Mouse (Mus musculus): ENCODE measurements at regions not wholly inside any gene's neighbourhood (a gene's known extent, or its start where the extent isn't known, plus 50 kb on each side); places are given as distances from the start of the nearest gene placed in this dataset.

DNA sequence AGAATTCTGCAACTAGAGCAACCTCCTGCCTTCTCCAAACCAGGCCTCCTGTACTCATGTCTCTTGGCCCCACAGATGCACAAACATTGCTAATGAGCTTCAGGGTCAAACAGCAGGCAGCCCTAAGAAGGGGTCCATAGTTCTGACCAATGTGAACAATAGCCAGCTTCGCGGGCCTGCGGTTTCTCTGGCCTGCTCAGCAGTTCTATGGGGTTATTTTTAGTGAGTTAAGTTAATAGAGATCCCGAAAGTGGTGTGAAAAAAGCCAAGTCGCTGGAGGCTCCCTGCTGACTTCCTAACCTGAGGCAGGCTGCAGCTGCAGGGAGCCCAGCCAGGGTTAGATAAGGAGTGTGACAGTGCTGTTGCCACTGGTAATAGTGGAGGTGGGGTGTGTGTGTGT, 106.6 kb downstream of the Pdcd6ip start:
- H3K9ac ChIP-seq = no peak overlapping the region
- no peaks in the 10 kb centered on the region for H3K27me3 ChIP-seq
- H3K9me3 ChIP-seq = no peaks in the 10 kb centered on the region
- WGBS = 5% methylated on average over 5 of the region's 5 CpGs
- no peaks in the 10 kb centered on the region for H3K4me1 ChIP-seq
- H3K4me3 ChIP-seq = no peak overlapping the region
- H3K27ac ChIP-seq = no peak overlapping the region
- H3K36me3 ChIP-seq = no peaks in the 10 kb centered on the region
- no peak for ATAC-seq (ENCODE audit: insufficient number of reproducible peaks, insufficient read depth, low FRiP score, low TSS enrichment, low read depth)
- no peak overlapping the region for H3K4me2 ChIP-seq

DNA sequence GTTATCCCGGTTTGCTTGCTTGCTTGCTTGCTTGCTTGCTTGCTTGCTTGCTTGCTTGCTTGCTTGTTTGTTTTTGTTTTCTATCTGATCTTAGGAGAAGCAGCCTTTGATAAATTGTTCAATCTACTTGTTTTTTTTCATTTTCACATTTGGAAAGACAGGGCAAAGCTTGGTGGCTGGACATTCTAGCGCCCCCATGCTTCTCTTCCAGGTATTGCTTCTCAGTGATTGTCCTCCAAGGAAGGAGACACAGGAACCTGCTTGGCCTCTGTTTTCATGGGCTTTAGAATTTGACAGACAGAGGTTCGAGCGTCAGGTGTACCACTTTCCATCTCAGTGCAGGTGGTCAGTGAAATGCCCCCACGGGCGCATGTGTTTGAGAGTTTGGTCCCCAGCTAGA, 120.8 kb downstream of the Pdcd6ip start:
- 55% methylated on average over 6 of the region's 6 CpGs for WGBS
- Histone ChIP-seq H3K36me3 (no peaks in the 10 kb centered on the region), H3K9ac (no peak overlapping the region), H3K27ac (no peak overlapping the region), H3K4me1 (no peaks in the 10 kb centered on the region), H3K9me3 (no peaks in the 10 kb centered on the region), H3K4me2 (no peak overlapping the region), H3K4me3 (no peak overlapping the region), H3K27me3 (no peaks in the 10 kb centered on the region)
- ATAC-seq (ENCODE audit: insufficient number of reproducible peaks, insufficient read depth, low FRiP score, low TSS enrichment, low read depth) = no peak

DNA sequence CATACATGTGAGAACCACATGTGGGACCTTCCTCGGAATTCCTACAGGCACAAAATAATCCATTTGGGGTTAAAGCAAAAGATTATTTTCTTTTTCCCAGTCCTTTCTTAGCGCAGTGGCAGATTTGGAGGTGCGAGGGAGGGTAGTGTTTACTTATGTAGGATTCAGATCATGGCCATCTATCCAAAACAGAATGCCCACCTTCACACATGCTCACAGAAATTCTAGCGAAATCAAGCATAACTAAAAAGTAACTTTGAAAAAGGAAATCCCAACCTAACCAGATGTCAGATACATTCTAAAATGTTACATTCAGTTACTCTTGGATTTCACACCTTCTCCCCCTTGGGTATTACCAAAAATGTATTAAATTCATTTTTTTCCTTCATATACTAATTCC, 121.6 kb downstream of the Pdcd6ip start:
- Histone ChIP-seq H3K4me3 (no peak overlapping the region), H3K9me3 (no peaks in the 10 kb centered on the region)
- 89% methylated on average over 4 of the region's 4 CpGs for WGBS

DNA sequence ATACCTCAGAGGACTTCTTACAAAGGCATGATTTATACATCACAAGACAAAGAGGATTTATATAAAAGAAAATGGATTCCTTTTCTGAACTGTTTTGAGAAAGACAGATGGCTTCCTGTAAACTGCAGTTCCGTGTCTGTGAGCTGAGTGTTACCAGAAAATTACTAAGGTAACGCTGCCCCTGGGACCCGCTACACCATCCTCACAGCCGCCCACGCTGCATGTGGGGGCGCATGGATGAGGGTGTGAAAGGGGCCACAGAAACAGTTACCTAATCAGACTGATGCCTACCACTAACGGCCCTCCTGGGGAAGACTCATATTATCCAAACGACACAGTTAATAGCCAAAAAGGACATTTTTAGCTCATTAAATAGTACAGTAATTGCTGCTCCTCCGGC, 129.8 kb downstream of the Pdcd6ip start:
- no peak for ATAC-seq (ENCODE audit: insufficient number of reproducible peaks, insufficient read depth, low FRiP score, low TSS enrichment, low read depth)
- Histone ChIP-seq H3K9ac (no peak overlapping the region), H3K4me1 (no peaks in the 10 kb centered on the region), H3K4me2 (no peak overlapping the region), H3K9me3 (no peaks in the 10 kb centered on the region), H3K27me3 (no peaks in the 10 kb centered on the region), H3K36me3 (no peaks in the 10 kb centered on the region), H3K27ac (no peak overlapping the region), H3K4me3 (no peak overlapping the region)
- 76% methylated on average over 9 of the region's 9 CpGs for WGBS

More for the DNA sequence above, 121.6 kb downstream of the Pdcd6ip start:
- Histone ChIP-seq H3K9ac (no peak overlapping the region), H3K4me2 (no peak overlapping the region), H3K36me3 (no peaks in the 10 kb centered on the region), H3K27ac (no peak overlapping the region), H3K4me1 (no peaks in the 10 kb centered on the region), H3K27me3 (no peaks in the 10 kb centered on the region)
- ATAC-seq (ENCODE audit: insufficient number of reproducible peaks, insufficient read depth, low FRiP score, low TSS enrichment, low read depth) = no peak

DNA sequence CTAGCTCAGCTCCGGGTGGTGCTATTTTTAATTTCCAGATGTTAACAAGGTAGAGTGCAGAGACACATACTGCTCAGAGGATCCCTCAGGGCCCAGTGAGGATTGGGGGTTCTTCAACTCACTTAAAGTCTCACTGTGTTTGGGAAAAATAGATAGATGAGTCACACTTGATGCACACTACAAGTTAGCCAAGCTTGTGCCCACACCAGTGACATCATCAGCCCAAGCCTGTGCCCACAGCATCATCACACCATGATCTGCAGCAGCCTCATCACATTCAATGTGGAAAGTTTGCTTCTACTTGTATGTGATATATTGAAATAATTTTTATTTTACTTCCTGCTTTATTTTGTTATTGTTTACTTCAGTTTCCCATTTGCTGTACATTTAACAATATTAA, 139.2 kb downstream of the Pdcd6ip start:
- H3K36me3 ChIP-seq = no peaks in the 10 kb centered on the region
- 78% methylated on average over 1 of the region's 1 CpGs for WGBS
- H3K4me3 ChIP-seq = no peak overlapping the region
- no peaks in the 10 kb centered on the region for H3K9me3 ChIP-seq
- no peaks in the 10 kb centered on the region for H3K27me3 ChIP-seq
- no peak for ATAC-seq (ENCODE audit: insufficient number of reproducible peaks, insufficient read depth, low FRiP score, low TSS enrichment, low read depth)
- no peak overlapping the region for H3K4me2 ChIP-seq
- no peak overlapping the region for H3K27ac ChIP-seq
- H3K4me1 ChIP-seq = no peaks in the 10 kb centered on the region
- H3K9ac ChIP-seq = no peak overlapping the region

DNA sequence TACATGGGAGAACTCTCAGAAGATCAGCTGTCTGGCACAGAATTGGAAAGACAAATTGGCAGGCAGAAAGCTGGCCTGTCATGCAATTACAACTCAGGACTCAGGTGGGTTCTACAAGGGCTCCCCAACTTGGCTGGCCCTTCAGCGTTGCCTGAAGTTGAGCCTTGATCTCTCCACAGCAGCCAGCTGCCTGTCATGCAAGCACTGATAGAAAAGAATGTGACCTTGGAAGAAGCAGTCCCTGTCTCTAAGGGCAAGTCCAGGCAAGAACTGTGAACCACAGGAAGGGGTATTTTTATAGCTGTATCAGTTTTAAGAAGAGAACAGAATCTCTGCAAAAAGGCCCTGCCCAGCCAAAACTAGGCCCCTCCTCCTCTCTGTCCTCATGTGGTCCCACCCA, 140.4 kb downstream of the Pdcd6ip start:
- WGBS = 76% methylated on average over 1 of the region's 1 CpGs
- ATAC-seq (ENCODE audit: insufficient number of reproducible peaks, insufficient read depth, low FRiP score, low TSS enrichment, low read depth) = no peak
- no peak overlapping the region for H3K27ac ChIP-seq

DNA sequence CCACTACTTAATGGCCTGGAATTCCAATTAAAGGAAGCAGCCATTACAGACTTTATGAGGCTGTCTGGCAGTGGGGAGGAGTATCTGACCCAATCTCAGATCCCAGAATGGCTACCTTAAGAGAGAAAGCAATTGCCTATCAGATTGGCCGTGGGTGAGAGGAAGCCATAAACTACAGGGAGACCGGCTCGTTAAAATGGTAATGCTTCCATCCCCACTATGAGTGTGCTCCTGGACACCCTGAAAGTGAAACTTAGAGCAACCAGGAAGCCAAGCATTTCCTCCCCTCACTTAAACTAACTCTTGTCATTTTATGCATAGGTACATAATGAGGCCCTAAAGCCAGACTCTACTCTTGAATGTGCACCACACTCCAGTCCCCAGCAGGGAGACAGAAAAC, 141.4 kb downstream of the Pdcd6ip start:
- Histone ChIP-seq H3K4me2 (no peak overlapping the region), H3K27me3 (no peaks in the 10 kb centered on the region), H3K27ac (no peak overlapping the region), H3K9me3 (no peaks in the 10 kb centered on the region), H3K9ac (no peak overlapping the region), H3K4me3 (no peak overlapping the region), H3K4me1 (no peaks in the 10 kb centered on the region), H3K36me3 (no peaks in the 10 kb centered on the region)
- WGBS = 80% methylated on average over 3 of the region's 3 CpGs
- ATAC-seq (ENCODE audit: insufficient number of reproducible peaks, insufficient read depth, low FRiP score, low TSS enrichment, low read depth) = no peak

More for the DNA sequence above, 140.4 kb downstream of the Pdcd6ip start:
- Histone ChIP-seq H3K4me2 (no peak overlapping the region), H3K9me3 (no peaks in the 10 kb centered on the region), H3K9ac (no peak overlapping the region), H3K27me3 (no peaks in the 10 kb centered on the region), H3K4me1 (no peaks in the 10 kb centered on the region), H3K36me3 (no peaks in the 10 kb centered on the region), H3K4me3 (no peak overlapping the region)

DNA sequence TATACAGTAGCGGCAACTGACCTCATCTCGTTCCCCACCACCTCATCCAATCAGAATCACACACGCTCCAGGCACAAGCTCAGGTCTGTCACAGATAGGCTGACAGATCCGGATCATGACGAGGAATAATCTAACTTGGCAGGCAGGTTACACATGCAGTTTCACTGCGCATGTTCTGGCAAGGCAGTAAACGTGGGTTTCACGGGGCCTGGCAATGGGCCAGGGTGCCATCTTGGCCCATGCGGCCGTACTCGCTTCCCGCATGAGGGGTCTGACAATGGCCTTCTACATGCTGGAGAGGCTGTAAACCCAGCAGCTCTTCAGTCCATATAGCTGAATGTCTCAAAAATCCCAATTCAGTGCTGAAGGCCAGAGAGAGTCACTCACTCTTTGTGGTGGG, 154.1 kb downstream of the Pdcd6ip start:
- Histone ChIP-seq H3K4me2 (no peak overlapping the region), H3K4me3 (no peak overlapping the region), H3K9me3 (no peaks in the 10 kb centered on the region), H3K4me1 (no peaks in the 10 kb centered on the region), H3K27ac (no peak overlapping the region), H3K27me3 (no peaks in the 10 kb centered on the region), H3K36me3 (no peaks in the 10 kb centered on the region), H3K9ac (no peak overlapping the region)
- ATAC-seq (ENCODE audit: insufficient number of reproducible peaks, insufficient read depth, low FRiP score, low TSS enrichment, low read depth) = no peak
- WGBS = 89% methylated on average over 12 of the region's 12 CpGs

DNA sequence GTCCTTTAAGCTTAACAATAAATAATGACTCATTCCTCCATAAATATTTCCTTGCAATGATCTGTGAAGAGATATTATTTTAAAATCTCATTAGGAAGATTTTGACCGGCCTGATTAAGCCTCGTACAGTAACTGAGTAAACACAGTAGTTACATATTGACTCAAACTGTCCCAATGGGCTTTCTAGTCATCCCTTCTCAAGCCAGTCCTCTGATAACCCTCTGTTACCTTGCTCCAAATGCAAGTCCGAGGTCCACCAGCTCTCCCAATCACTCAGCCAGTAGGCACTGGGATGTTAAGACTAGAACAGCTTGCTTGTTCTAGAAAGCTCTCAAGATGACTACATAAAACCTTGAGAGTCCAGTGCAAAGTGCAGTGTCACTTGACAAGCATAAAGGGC, 160.6 kb downstream of the Pdcd6ip start:
- Histone ChIP-seq H3K9ac (no peak overlapping the region), H3K27ac (no peak overlapping the region), H3K4me3 (no peak overlapping the region), H3K4me2 (no peak overlapping the region), H3K4me1 (no peaks in the 10 kb centered on the region), H3K9me3 (no peaks in the 10 kb centered on the region), H3K36me3 (no peaks in the 10 kb centered on the region), H3K27me3 (no peaks in the 10 kb centered on the region)
- 84% methylated on average over 3 of the region's 3 CpGs for WGBS
- ATAC-seq (ENCODE audit: insufficient number of reproducible peaks, insufficient read depth, low FRiP score, low TSS enrichment, low read depth) = no peak

DNA sequence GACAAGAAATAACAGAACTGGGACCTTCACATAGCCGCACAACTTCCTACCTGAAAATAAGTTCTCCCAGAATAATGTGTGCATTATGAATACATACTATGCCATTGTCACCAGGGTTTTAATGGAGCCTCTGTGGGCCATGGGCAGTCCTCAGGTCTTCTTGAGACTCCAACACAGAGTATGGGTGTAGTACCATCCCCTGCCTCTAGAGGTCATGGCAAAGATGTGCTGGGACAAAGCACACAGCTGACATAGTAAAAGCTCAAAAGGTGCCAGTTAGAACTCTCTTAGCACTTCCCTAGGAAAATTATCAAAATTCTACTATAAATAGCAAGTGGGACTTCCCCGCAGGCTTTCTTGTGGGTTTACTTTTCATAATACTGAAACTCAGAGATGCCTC, 179.5 kb downstream of the Pdcd6ip start:
- H3K4me2 ChIP-seq = no peak overlapping the region
- no peaks in the 10 kb centered on the region for H3K36me3 ChIP-seq
- H3K27ac ChIP-seq = no peak overlapping the region
- no peaks in the 10 kb centered on the region for H3K9me3 ChIP-seq
- H3K27me3 ChIP-seq = no peaks in the 10 kb centered on the region
- 78% methylated on average over 2 of the region's 2 CpGs for WGBS
- ATAC-seq (ENCODE audit: insufficient number of reproducible peaks, insufficient read depth, low FRiP score, low TSS enrichment, low read depth) = no peak
- no peak overlapping the region for H3K9ac ChIP-seq
- no peak overlapping the region for H3K4me3 ChIP-seq
- H3K4me1 ChIP-seq = no peaks in the 10 kb centered on the region

DNA sequence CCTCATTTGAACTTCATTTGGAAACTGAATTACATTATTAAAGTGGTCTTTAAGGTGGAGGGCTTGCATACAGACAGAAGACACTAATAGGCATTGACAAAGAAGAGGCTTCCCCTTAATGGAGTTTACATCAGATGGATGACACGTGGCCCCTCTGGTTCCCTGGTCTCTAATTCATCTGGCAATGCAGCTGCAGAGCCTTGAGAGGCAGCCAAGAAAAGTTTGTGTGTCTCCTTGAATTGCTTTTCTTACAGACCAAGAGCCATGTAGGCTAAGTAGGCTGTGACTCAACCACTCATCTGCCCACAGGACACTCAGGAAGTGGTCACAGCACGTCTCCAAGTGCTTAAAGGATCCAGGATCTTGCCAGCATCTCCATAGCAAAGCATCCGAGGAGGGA, 183.8 kb downstream of the Pdcd6ip start:
- no peak for ATAC-seq (ENCODE audit: insufficient number of reproducible peaks, insufficient read depth, low FRiP score, low TSS enrichment, low read depth)
- Histone ChIP-seq H3K9ac (no peak overlapping the region), H3K9me3 (no peaks in the 10 kb centered on the region), H3K4me3 (no peak overlapping the region), H3K4me1 (0 out of 2 replicates have a peak, but pooled peaks cover 3% of the 10 kb centered on the region), H3K4me2 (no peak overlapping the region), H3K27me3 (no peaks in the 10 kb centered on the region), H3K36me3 (no peaks in the 10 kb centered on the region), H3K27ac (no peak overlapping the region)
- 65% methylated on average over 3 of the region's 3 CpGs for WGBS

DNA sequence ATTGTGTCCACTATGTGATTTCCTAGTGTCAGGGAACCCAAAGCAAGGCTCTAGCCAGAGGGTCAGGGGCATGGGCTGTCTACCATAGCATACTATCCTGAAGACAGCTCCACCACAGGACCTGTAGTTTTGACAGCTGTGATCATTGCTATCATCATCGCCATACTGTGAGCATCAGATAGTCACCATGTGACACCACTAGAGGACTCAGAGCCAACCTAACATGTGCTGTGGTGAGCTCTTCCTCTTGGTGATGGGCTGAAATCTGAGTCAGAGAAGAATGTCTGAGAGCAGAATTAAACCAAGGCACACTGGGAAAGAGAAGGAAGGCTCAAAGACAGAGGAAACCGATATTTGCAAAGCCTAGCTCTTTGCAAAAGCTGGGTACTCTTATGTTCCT, 184.9 kb downstream of the Pdcd6ip start:
- H3K27me3 ChIP-seq = no peaks in the 10 kb centered on the region
- H3K4me2 ChIP-seq = no peak overlapping the region
- H3K36me3 ChIP-seq = no peaks in the 10 kb centered on the region
- H3K9ac ChIP-seq = no peak overlapping the region
- no peak overlapping the region for H3K4me3 ChIP-seq
- WGBS = 84% methylated on average over 2 of the region's 2 CpGs
- H3K27ac ChIP-seq = no peak overlapping the region
- no peak for ATAC-seq (ENCODE audit: insufficient number of reproducible peaks, insufficient read depth, low FRiP score, low TSS enrichment, low read depth)
- 0 out of 2 replicates have a peak, but pooled peaks cover 3% of the 10 kb centered on the region for H3K4me1 ChIP-seq
- H3K9me3 ChIP-seq = no peaks in the 10 kb centered on the region

DNA sequence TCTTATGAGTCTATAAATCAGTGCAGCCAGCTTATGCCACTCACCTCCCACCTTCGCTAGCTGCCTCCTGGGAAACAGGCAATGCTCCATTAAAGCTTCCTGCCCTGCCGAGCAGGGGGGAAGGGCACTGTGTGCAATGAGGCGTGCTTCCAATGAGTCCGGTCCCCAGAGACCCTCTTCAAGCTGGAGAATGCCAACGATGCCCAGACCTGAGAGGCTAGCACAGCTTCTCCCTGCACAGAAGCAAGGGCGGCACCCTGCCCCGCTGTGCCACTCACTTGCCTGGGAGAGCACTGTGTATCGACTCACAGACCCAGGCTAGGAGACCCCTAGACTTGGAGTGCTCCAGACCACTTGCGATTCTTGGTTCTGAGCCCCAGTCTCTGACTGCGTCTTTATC, 188.3 kb downstream of the Pdcd6ip start:
- Histone ChIP-seq H3K4me3 (no peak overlapping the region), H3K27me3 (no peaks in the 10 kb centered on the region), H3K4me1 (0 out of 2 replicates have a peak, but pooled peaks cover 3% of the 10 kb centered on the region), H3K9me3 (no peaks in the 10 kb centered on the region), H3K4me2 (no peak overlapping the region), H3K27ac (no peak overlapping the region), H3K36me3 (no peaks in the 10 kb centered on the region), H3K9ac (no peak overlapping the region)
- ATAC-seq (ENCODE audit: insufficient number of reproducible peaks, insufficient read depth, low FRiP score, low TSS enrichment, low read depth) = no peak
- WGBS = 63% methylated on average over 10 of the region's 10 CpGs
